Mouse (Mus musculus) hindbrain, postnatal 0 days (tissue): ENCODE measurements around the gene Gpr132. TPM values are rescaled to one million over a fixed set of nuclear protein-coding genes. Genes with fewer than 3 reads are reported as not detected.

Source experiments
- ATAC-seq: fragments of 200-750 bp; cut with Nextera tagmentation; 2 replicates; pipeline ENCODE4 v1.8.0; 2017; ENCODE audit warnings: mild to moderate bottlenecking, moderate TSS enrichment, moderate library complexity
- DNase-seq: peaks from one replicate; pipeline ENCODE4 v3.0.0-alpha.2; 2015; ENCODE audit warnings: low spot score
- H3K27ac ChIP-seq: fragments of 300-500 bp; sonication (generic); 2 replicates; pipeline ENCODE4 v1.5.1; 2014; ENCODE audit warnings: mild to moderate bottlenecking
- H3K27me3 ChIP-seq: fragments of 300-500 bp; sonication (generic); 2 replicates; pipeline ENCODE4 v1.6.1; 2014; ENCODE audit warnings: low read length, mixed read lengths; ENCODE audit not compliant: insufficient read depth
- H3K36me3 ChIP-seq: fragments of 300-500 bp; sonication (generic); 2 replicates; pipeline ENCODE4 v1.6.1; 2014; ENCODE audit warnings: low read length, mixed read lengths; ENCODE audit not compliant: insufficient read depth
- H3K4me1 ChIP-seq: fragments of 300-500 bp; sonication (generic); 2 replicates; pipeline ENCODE4 v1.6.1; 2014; ENCODE audit warnings: antibody characterized with exemption, low read length, mixed read lengths; ENCODE audit not compliant: insufficient read depth
- H3K4me2 ChIP-seq: fragments of 300-500 bp; sonication (generic); 2 replicates; pipeline ENCODE4 v1.6.1; 2014; ENCODE audit warnings: low read depth, mild to moderate bottlenecking, low read length, moderate library complexity, mixed read lengths
- H3K4me3 ChIP-seq: fragments of 300-500 bp; sonication (generic); 2 replicates; pipeline ENCODE4 v1.5.1; 2014; ENCODE audit warnings: low read length
- H3K9ac ChIP-seq: fragments of 300-500 bp; sonication (generic); replicated peaks from 2 replicates; pipeline ENCODE4 v1.6.1; 2014; ENCODE audit warnings: mild to moderate bottlenecking, low read length, moderate library complexity, mixed read lengths
- H3K9me3 ChIP-seq: fragments of 300-500 bp; sonication (generic); 2 replicates; pipeline ENCODE4 v1.6.1; 2016; ENCODE audit warnings: low read length, mixed read lengths
- CTCF ChIP-seq: IDR thresholded peaks from 2 replicates; pipeline ENCODE4 v1.5.1; 2016; ENCODE audit warnings: antibody characterized with exemption, control low read depth, low read depth
- WGBS: fragments of 180-500 bp; shearing (Covaris S2); extraction: QIAGEN DNeasy Blood & Tissue Kit; methylation state at CpG from one replicate; pipeline ENCODE4 v1.1.7; 2014; 5-methylcytosine and 5-hydroxymethylcytosine counted together
- polyA plus RNA-seq: library from polyadenylated mRNA; unstranded; fragments of >200 nt; fragmentation: Nextera tagmentation; extraction: Ambion mirVana; gene quantifications from 2 replicates; pipeline ENCODE4 v1.2.1, GENCODE M21; 2015
- total RNA-seq: library from RNA; depleted of rRNA; stranded (reverse); fragments of >200 nt; gene quantifications from 2 replicates; pipeline ENCODE4 v1.2.3, GENCODE M21; 2014

The Gpr132 gene
- total and polyA plus RNA-seq, 2 experiments from 2014 or later: 0.05 to 0.10 TPM

GRCm38 (mm10) chr12:112873452-112874190 lies 5.6 kb upstream of the Gpr132 start:
- 0 out of 2 replicates have a peak overlapping the region, but pooled peaks have one; percentile 18 for H3K9ac ChIP-seq
- DNase-seq: peak; percentile 87

DNA sequence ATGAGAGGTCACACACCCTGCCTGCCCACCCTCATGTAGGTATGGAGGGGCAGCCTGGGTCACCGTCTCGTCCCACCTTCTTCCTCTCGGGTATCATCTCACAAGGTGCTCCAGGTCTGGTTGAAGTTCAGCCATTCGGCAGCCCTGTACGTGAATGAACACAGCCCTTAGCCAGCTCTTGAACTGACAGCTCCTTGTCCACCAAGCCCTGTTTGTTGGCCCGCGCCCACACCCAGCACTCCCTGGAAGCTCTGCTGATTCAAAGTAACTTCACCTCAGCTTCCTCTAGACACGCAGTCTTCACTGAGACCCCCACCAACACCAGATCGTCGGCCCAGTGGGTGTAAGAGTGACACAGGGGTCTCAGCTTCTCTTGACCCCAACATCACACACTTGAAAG lies 5.0 kb upstream of the Gpr132 start:
- WGBS: 92% methylated on average over 10 of the region's 10 CpGs
- H3K27me3 ChIP-seq: peaks cover 28% of the 10 kb centered on the region
- no peak for DNase-seq

More at GRCm38 (mm10) chr12:112873452-112874190, 5.6 kb upstream of the Gpr132 start:
- Histone ChIP-seq H3K9me3 (no peaks in the 10 kb centered on the region), H3K4me1 (peaks cover 7% of the 10 kb centered on the region), H3K27me3 (peaks cover 34% of the 10 kb centered on the region), H3K27ac (no peak overlapping the region), H3K4me2 (peak overlapping the region; percentile 52), H3K36me3 (no peaks in the 10 kb centered on the region), H3K4me3 (peak overlapping the region; percentile 23)
- peak; percentile 35 for ATAC-seq
- WGBS: 19% methylated on average over 18 of the region's 18 CpGs
- TF ChIP-seq CTCF: peak; percentile 94

DNA sequence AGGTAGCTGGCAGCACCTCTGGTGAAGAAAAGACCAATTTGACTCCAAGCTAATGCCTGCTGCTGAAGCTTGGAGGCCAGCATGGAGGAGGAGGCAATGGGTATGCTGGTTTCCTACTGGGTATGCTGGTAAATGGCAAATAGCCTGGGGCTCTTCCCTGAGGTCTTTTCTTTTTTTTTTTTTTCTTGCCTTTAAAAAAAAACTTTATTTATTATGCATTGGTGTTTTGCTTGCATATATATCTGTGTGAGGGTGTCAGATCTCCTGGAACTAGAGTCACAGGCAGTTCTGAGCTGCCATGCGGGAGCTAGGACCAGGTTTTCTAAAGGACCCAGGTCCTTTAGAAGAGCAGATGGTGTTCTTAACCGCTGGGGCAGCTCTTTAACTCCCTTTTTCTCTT lies 3.2 kb upstream of the Gpr132 start:
- DNase-seq: no peak
- Histone ChIP-seq H3K36me3 (no peaks in the 10 kb centered on the region), H3K27ac (no peak overlapping the region), H3K9ac (no peak overlapping the region), H3K4me2 (no peak overlapping the region), H3K4me3 (no peak overlapping the region), H3K4me1 (no peaks in the 10 kb centered on the region; the same call in 1 of the 2 replicates), H3K9me3 (no peaks in the 10 kb centered on the region), H3K27me3 (peaks cover 11% of the 10 kb centered on the region)
- no peak for ATAC-seq
- 87% methylated on average over 2 of the region's 2 CpGs for WGBS
- TF ChIP-seq CTCF: no peak

More for the DNA sequence above, 5.0 kb upstream of the Gpr132 start:
- H3K27ac ChIP-seq: no peak overlapping the region
- H3K4me3 ChIP-seq: no peak overlapping the region
- H3K9ac ChIP-seq: no peak overlapping the region
- no peaks in the 10 kb centered on the region for H3K9me3 ChIP-seq
- no peak for ATAC-seq
- H3K4me1 ChIP-seq: peaks cover 7% of the 10 kb centered on the region
- no peak overlapping the region for H3K4me2 ChIP-seq
- no peak for TF ChIP-seq CTCF
- H3K36me3 ChIP-seq: no peaks in the 10 kb centered on the region

GRCm38 (mm10) chr12:112870775-112871174 lies 2.7 kb upstream of the Gpr132 start:
- 57% methylated on average over 13 of the region's 13 CpGs for WGBS
- no peak for TF ChIP-seq CTCF
- ATAC-seq (no peak), DNase-seq (no peak)
- H3K36me3 ChIP-seq: no peaks in the 10 kb centered on the region
- peaks cover 7% of the 10 kb centered on the region; the same call in 1 of the 2 replicates for H3K27me3 ChIP-seq
- H3K27ac ChIP-seq: no peak overlapping the region
- no peaks in the 10 kb centered on the region; the same call in 1 of the 2 replicates for H3K4me1 ChIP-seq
- H3K4me3 ChIP-seq: no peak overlapping the region
- H3K9ac ChIP-seq: no peak overlapping the region
- no peak overlapping the region for H3K4me2 ChIP-seq
- H3K9me3 ChIP-seq: no peaks in the 10 kb centered on the region

DNA sequence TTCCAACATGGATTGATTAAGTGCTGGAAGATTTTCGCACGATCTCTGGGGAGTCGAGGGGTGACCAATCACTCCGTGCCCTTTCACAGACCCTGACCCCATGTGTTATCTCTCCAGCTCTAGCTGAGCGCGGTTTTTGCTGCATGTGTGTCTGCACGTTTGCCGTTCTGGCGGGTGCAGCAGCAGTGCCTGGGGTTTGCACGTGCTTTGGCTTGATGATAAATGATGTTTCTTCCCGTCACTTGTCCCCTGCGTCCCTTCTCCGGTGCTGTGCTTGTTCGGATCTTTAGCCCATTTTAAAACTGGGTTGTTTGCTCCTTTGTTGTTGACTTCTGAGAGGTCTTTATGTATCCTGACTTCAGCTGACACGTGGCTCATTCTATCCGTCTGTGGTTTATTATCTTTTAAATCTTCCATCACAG lies 1.8 kb upstream of the Gpr132 start:
- TF ChIP-seq CTCF: no peak
- no peaks in the 10 kb centered on the region for H3K36me3 ChIP-seq
- DNase-seq (no peak), ATAC-seq (no peak)
- H3K9me3 ChIP-seq: no peaks in the 10 kb centered on the region
- H3K9ac ChIP-seq: no peak overlapping the region
- H3K27me3 ChIP-seq: 0 out of 2 replicates have a peak, but pooled peaks cover under 1% of the 10 kb centered on the region
- no peaks in the 10 kb centered on the region; the same call in 1 of the 2 replicates for H3K4me1 ChIP-seq
- H3K4me3 ChIP-seq: no peak overlapping the region
- no peak overlapping the region for H3K27ac ChIP-seq
- peak overlapping the region; percentile 21; the same call in 1 of the 2 replicates for H3K4me2 ChIP-seq
- WGBS: 15% methylated on average over 16 of the region's 16 CpGs

DNA sequence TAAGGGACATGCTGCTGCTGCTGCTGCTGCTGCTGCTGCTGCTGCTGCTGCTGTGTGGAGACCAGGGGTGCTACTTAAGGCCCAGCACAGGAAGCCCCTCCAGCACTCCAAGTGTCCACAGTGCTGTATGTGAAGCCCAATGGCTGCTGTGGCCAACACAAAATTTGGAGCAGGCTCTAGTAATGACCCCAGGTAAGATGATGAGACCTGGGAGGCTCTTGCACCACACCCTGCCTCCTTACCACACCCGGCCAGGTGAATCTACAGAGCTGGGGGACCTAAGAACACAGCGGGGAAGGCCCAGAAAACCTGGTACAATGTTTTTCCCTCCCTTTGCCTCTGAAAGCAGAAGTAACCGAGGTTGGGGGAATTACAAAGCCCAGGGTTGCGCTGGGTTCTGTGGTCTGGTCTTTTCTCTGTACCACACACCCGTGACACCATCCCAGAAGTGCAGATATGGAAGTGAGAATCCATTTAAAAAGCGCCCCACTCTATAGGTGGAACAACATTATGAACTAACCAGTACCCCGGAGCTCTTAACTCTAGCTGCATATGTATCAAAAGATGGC lies 838 bp downstream of the Gpr132 start:
- Histone ChIP-seq H3K27me3 (no peaks in the 10 kb centered on the region), H3K27ac (no peak overlapping the region), H3K36me3 (no peaks in the 10 kb centered on the region), H3K4me1 (no peaks in the 10 kb centered on the region; the same call in 1 of the 2 replicates), H3K9me3 (no peaks in the 10 kb centered on the region), H3K9ac (no peak overlapping the region), H3K4me2 (no peak overlapping the region), H3K4me3 (no peak overlapping the region)
- no peak for TF ChIP-seq CTCF
- no peak for ATAC-seq
- WGBS: 87% methylated on average over 7 of the region's 7 CpGs
- no peak for DNase-seq
